Mouse (Mus musculus) embryo, embryonic 10 days (tissue): ENCODE data around the gene Galnt6.

Source experiments
- DNase-seq: peaks from one replicate; pipeline ENCODE4 v3.0.0-alpha.2; 2015; ENCODE audit warnings: low spot score

The Galnt6 gene

GRCm38 (mm10) chr15:100685255-100685654, 43.9 kb downstream of the Galnt6 start:
- no peak for DNase-seq

- DNase-seq: no peak
Observed at GRCm38 (mm10) chr15:100684450-100684849, 44.7 kb downstream of the Galnt6 start.

GRCm38 (mm10) chr15:100683041-100683440, 46.1 kb downstream of the Galnt6 start:
- peak; percentile 93 for DNase-seq

DNA sequence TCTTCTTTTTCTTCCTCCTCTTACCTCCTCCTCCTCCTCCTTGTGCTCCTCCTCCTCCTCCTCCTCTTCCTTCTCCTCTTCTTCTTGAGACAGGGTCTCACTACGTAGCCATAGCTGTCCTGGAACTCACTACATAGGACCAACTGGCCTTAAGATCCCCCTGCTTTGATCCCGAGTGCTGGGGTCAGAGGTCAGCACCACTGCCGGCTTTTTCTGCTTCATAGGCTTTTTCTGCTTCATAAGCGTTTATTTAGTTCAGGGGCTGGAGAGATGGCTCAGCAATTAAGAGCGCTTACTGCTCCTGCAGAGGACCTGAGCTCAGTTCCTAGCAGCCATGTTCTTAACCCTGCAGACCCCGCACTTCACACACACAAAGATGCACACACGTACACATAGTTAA, 47.4 kb downstream of the Galnt6 start:
- DNase-seq: peak; percentile 60

DNA sequence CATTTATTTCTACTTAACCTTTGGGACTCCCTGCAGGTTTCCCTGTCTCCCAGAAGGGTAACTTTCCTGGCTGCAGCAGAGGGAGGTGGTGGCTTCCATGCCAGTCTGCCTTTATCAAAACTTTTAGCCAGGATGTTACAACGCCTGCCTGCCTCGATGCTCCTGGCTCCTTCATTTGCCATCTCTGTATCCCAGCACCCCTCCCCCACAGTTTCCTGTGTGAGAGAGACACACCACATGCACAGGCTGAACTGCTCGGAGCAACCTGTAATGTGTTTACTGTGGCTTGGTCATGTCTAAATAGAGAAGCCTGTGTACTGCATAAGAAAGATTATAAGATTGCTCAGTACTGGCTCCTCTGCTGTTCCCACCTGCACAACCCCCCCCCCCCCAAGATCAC, 48.8 kb downstream of the Galnt6 start:
- DNase-seq: no peak

- no peak for DNase-seq
Observed at GRCm38 (mm10) chr15:100679005-100679404, 50.2 kb downstream of the Galnt6 start.

DNA sequence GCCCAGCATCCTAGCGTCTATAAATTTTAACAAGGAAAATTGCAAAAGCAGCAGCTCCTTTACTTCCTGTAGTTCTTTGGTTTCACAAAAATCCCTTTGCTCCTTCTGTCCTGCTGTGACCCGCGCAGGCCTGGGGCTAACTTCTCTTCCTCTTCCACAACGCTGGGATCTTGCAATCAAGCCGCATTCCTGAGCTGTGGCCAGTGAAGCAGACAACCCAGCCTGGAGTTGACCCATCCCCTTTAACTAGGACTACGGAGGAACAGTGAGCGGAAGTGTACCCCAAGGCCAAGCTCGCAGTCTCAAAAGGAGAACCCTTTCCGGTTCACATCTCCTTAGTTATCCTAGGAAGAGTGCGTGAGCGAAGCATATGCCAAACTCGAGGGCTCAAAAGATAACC, 50.6 kb downstream of the Galnt6 start:
- no peak for DNase-seq

- no peak for DNase-seq
Observed at GRCm38 (mm10) chr15:100677675-100678074, 51.5 kb downstream of the Galnt6 start.

- no peak for DNase-seq
Observed at GRCm38 (mm10) chr15:100676521-100676920, 52.7 kb downstream of the Galnt6 start.

- no peak for DNase-seq
Observed at GRCm38 (mm10) chr15:100675486-100675885, 53.7 kb downstream of the Galnt6 start.

DNA sequence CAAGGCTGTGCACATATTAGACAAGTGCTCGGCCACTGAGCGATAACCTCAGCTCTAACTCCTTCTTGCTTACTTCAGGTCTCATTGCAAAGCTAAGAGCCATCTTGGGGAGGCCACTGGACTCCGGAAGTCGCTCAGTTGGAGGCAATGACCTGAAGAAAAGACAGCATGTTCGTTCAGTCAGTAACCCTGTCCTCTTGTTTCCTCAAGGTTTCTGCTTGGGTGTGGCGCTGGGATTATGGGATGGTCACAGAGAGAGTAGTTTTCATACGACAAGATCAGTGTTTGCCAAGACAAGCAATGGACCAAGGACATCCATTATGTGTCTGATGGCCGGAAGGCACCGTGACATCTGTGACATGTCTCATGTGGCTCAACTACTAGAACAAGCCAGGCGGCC, 54.6 kb downstream of the Galnt6 start:
- DNase-seq: no peak

DNA sequence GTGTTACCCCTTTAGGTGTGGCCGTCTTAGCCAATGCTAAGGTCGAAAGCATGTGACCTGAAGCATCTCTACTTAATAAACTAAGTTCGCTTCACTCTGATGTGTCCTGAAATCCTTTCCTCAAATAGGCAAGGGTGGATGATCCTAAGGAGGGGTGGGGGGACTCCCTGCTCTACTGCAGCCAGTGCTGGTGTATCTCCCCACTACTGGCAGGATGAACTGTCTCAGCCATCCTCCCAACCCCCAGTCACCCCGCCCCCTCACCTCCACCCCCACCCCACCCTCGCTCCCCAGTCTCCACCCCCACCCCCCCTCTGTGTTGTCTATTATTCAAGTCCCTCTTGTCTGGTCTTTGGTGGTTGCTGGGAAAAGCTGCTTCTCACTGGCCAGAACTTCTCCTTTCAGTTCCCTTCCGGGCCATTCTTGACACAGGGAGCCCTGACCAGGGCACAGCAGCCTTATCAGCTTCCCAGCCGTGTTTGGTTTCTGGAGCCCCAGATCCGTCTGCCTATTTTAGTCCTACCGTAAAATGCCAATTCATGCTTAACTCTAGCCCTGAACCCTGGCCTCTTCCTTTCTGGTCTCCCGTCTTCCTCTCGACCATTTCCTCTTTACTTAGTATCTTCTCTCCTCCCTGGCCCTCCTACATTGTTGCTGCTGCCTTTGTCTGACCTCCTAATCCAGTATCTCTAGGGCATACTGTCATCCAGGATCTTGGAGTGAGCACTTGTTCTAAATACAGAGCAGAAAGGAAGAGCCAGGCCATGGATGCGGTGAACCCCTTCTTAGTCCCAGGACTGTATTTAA, 55.4 kb downstream of the Galnt6 start:
- no peak for DNase-seq

GRCm38 (mm10) chr15:100670833-100671232, 58.3 kb downstream of the Galnt6 start:
- no peak for DNase-seq

GRCm38 (mm10) chr15:100670004-100670403, 59.2 kb downstream of the Galnt6 start:
- DNase-seq: no peak

- no peak for DNase-seq
Observed at GRCm38 (mm10) chr15:100669337-100669736, 59.8 kb downstream of the Galnt6 start, which contains the start of gene Bin2. TSS of gene Bin2 (minus strand) at chr15:100669553.

DNA sequence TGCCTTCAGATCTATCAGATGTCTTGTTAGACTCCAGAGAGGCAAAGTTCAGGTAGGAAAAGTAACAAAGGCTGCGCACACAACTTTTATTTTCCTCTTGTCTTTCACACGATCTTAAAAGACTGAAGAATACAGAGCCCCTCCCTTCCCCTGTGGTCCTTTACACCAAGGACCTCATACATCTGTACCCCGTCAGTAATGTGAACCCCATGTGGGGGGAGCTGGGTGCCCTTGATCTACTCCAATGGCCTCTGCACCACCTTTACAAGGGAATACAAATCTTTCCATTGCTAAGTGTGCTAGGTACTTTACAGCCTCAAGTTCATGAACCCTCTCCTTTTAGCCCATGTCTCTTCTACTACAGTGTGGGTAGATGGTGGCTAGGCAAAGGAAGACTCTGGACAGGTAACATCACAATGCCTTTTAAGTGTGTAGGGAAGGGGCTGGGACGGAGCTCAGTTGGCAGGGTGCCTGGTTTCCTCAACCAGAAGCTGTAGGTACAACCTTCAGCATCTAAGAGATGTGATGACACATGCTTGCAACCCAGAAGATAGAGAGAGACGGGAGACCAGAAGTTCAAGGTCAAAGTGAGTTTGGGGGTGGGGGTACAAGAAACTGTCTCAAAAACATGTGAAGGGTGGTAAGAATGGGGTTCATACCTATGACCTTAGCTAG, 61.2 kb downstream of the Galnt6 start:
- DNase-seq: no peak

- no peak for DNase-seq
Observed at GRCm38 (mm10) chr15:100667420-100667819, 61.8 kb downstream of the Galnt6 start.

GRCm38 (mm10) chr15:100666851-100667250, 62.3 kb downstream of the Galnt6 start:
- no peak for DNase-seq

DNA sequence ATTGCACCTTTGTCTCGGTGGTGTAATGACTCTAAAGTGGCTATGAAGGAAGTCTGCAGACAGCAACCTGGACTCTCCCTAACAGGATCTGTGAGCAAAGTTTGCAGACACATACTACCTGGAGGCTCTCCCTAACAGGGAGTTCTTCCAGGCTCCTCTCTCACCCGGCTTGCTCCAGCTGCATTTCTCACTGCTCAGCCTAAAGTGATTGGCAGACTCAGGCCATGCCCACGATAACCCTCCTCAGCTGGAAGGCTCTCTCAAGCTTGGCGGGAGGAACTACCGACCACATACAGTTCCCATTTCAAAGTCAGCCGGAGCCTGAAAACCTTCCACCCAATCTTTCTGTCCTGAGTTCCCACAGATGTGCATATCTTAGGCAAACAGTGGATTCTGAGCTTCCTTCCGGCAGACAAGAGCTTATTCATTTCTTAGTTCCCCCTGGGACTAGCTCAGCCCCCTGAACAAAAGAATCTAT, 62.9 kb downstream of the Galnt6 start:
- peak; percentile 50 for DNase-seq

- DNase-seq: no peak
Observed at GRCm38 (mm10) chr15:100665411-100666218, 63.6 kb downstream of the Galnt6 start.

DNA sequence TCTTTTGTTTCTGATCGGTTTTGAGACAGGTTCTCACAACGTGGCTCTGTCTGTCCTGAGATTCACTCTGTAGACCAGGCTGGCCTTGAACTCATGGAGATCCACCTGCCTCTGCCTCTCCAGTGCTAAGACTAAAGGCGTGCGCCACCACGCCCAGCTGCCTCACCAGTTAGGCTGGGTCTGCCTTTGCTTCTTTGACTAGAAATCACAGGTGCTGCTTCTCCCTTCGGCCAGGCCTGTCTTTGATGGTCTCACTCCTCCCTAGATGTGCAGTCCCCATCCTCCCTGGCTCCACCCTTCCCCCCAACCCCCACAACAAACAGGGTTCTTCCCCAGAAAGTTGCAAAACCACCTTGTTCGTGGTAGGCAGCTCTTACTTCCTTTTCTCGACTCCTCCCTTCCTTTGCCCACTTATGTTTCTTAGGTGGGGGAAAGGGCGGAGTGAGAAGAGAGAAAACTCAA, 64.3 kb downstream of the Galnt6 start:
- no peak for DNase-seq

DNA sequence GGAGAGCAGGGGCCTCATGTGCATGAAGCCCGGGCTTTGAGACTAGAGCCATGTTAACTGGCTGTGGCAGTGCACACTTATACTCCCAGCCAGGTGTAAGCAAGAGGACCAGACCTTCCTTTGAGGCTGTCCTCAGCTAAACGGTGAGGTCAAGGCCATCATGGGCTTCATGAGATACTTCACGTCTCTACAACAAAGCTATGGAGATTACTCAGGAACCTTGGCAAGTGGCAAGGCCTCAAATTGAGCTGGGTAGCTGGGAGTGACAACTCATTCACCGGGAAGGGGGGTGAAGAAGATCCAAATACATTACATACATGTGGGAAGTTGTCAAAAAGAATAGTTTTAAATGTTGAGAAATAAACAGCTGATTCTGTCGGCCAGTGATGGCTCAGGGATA, 68.4 kb downstream of the Galnt6 start:
- no peak for DNase-seq
